Mouse (Mus musculus) bone marrow, adult 2 months (tissue): Measurements from ENCODE around the gene Ttll1. TPM values are rescaled to one million over a fixed set of nuclear protein-coding genes. Genes with fewer than 3 reads are reported as not detected.

ENCODE experiments used
- H3K27ac ChIP-seq: fragments of 200-500 bp; 2 replicates; pipeline ENCODE4 v1.5.1; 2012; ENCODE audit warnings: low read depth, mild to moderate bottlenecking, control low read depth, inconsistent platforms, low read length; ENCODE audit not compliant: control insufficient read depth, poor library complexity, insufficient read depth
- H3K4me1 ChIP-seq: fragments of 200-500 bp; 2 replicates; pipeline ENCODE4 v1.6.1; 2011; ENCODE audit warnings: low read length; ENCODE audit not compliant: control insufficient read depth, insufficient read depth
- H3K4me3 ChIP-seq: fragments of 200-500 bp; replicated peaks from 2 replicates; pipeline ENCODE3; 2011; ENCODE audit warnings: mild to moderate bottlenecking, low read depth, low read length, control low read depth; ENCODE audit not compliant: control insufficient read depth
- CTCF ChIP-seq: fragments of 200-500 bp; IDR thresholded peaks from 2 replicates; pipeline ENCODE4 v1.5.1; 2011; ENCODE audit warnings: low read length, control low read depth; ENCODE audit not compliant: control insufficient read depth, insufficient read depth
- POLR2A ChIP-seq: fragments of 200-500 bp; IDR thresholded peaks from 2 replicates; pipeline ENCODE4 v1.6.1; 2011; ENCODE audit warnings: low read depth, mild to moderate bottlenecking, control low read depth, low read length, borderline replicate concordance; ENCODE audit not compliant: control insufficient read depth
- WGBS: fragments of 180-500 bp; shearing (Covaris S2); methylation state at CpG from one replicate; pipeline ENCODE4 v1.1.7; 2018; 5-methylcytosine and 5-hydroxymethylcytosine counted together
- polyA plus RNA-seq: library from polyadenylated mRNA; stranded (reverse); fragments of >200 nt; gene quantifications from 2 replicates; pipeline ENCODE4 v1.2.4, GENCODE M21; 2011; ENCODE audit warnings: low replicate concordance; ENCODE audit not compliant: missing spikeins, insufficient read depth, insufficient read length

Gene Ttll1
- polyA plus RNA-seq, 1 experiment = 5.1 TPM

- TF ChIP-seq POLR2A (no peak), CTCF (no peak)
Observed at GRCm38 (mm10) chr15:83451621-83452210, 59.0 kb downstream of the Ttll1 start.

GRCm38 (mm10) chr15:83450007-83450406 lies 60.7 kb downstream of the Ttll1 start:
- Histone ChIP-seq H3K27ac (no peak overlapping the region), H3K4me1 (peaks cover 16% of the 10 kb centered on the region), H3K4me3 (no peak overlapping the region)
- WGBS = 72% methylated on average over 2 of the region's 2 CpGs
- TF ChIP-seq CTCF (no peak), POLR2A (no peak)

More at GRCm38 (mm10) chr15:83451621-83452210, 59.0 kb downstream of the Ttll1 start:
- Histone ChIP-seq H3K4me1 (peaks cover 16% of the 10 kb centered on the region), H3K27ac (no peak overlapping the region), H3K4me3 (no peak overlapping the region)
- WGBS = 37% methylated on average over 7 of the region's 7 CpGs

- TF ChIP-seq CTCF = no peak
- TF ChIP-seq POLR2A = no peak
- no peak overlapping the region for H3K4me3 ChIP-seq
- peaks cover 17% of the 10 kb centered on the region for H3K4me1 ChIP-seq
- WGBS = 63% methylated on average over 5 of the region's 5 CpGs
- no peak overlapping the region for H3K27ac ChIP-seq
Observed at GRCm38 (mm10) chr15:83448646-83449045, 62.0 kb downstream of the Ttll1 start.

- WGBS = 45% methylated on average over 10 of the region's 10 CpGs
- Histone ChIP-seq H3K4me1 (peaks cover 20% of the 10 kb centered on the region), H3K4me3 (no peak overlapping the region), H3K27ac (peak overlapping the region; percentile 45; the same call in 1 of the 2 replicates)
- TF ChIP-seq CTCF (no peak), POLR2A (no peak)
Observed at GRCm38 (mm10) chr15:83447791-83448544, 62.7 kb downstream of the Ttll1 start.

GRCm38 (mm10) chr15:83445908-83446307 lies 64.8 kb downstream of the Ttll1 start:
- Histone ChIP-seq H3K27ac (no peak overlapping the region), H3K4me1 (peaks cover 22% of the 10 kb centered on the region), H3K4me3 (no peak overlapping the region)
- WGBS = 91% methylated on average over 2 of the region's 2 CpGs
- TF ChIP-seq CTCF = no peak
- no peak for TF ChIP-seq POLR2A

GRCm38 (mm10) chr15:83445383-83445782 lies 65.3 kb downstream of the Ttll1 start:
- H3K4me1 ChIP-seq = peaks cover 25% of the 10 kb centered on the region
- 91% methylated on average over 5 of the region's 5 CpGs for WGBS
- TF ChIP-seq CTCF (no peak), POLR2A (no peak)

GRCm38 (mm10) chr15:83444425-83444824 lies 66.3 kb downstream of the Ttll1 start:
- H3K27ac ChIP-seq = no peak overlapping the region

More at GRCm38 (mm10) chr15:83445383-83445782, 65.3 kb downstream of the Ttll1 start:
- no peak overlapping the region for H3K27ac ChIP-seq
- no peak overlapping the region for H3K4me3 ChIP-seq

GRCm38 (mm10) chr15:83442495-83443037 lies 68.1 kb downstream of the Ttll1 start:
- Histone ChIP-seq H3K27ac (peak overlapping the region; percentile 86), H3K4me3 (no peak overlapping the region), H3K4me1 (peaks cover 17% of the 10 kb centered on the region)
- TF ChIP-seq CTCF (no peak), POLR2A (no peak)
- WGBS = 39% methylated on average over 4 of the region's 4 CpGs

More at GRCm38 (mm10) chr15:83444425-83444824, 66.3 kb downstream of the Ttll1 start:
- WGBS = 86% methylated on average over 6 of the region's 6 CpGs
- Histone ChIP-seq H3K4me1 (peaks cover 23% of the 10 kb centered on the region), H3K4me3 (no peak overlapping the region)
- TF ChIP-seq CTCF (no peak), POLR2A (no peak)
